Mouse (Mus musculus): ENCODE results near the gene Slc22a15. TPM values are rescaled to one million over a fixed set of nuclear protein-coding genes. Genes with fewer than 3 reads are reported as not detected.
A peak's percentile ranks its signal among the peaks of the same experiment; 100 is the strongest.

The Slc22a15 gene
- polyA plus RNA-seq, 1 experiment from 2014 or later, result 6.0 TPM

- H3K4me2 ChIP-seq (ENCODE audit: low read length), result no peak overlapping the region
- no peak overlapping the region for H3K27ac ChIP-seq (ENCODE audit: low read depth)
- ATAC-seq (replicated peaks; ENCODE audit: low FRiP score, low TSS enrichment, low read depth) (no peak), DNase-seq (ENCODE audit: low spot score) (no peak)
- 0 out of 2 replicates have a peak, but pooled peaks cover 10% of the 10 kb centered on the region for H3K4me1 ChIP-seq (replicated peaks; ENCODE audit: control insufficient read depth, insufficient read depth, low read length)
- H3K36me3 ChIP-seq (ENCODE audit: control insufficient read depth, insufficient read depth, low read length), result peaks cover 12% of the 10 kb centered on the region; the same call in 1 of the 2 replicates
- 51% methylated on average over 3 of the region's 3 CpGs for WGBS
- H3K9ac ChIP-seq (ENCODE audit: low read length), result no peak overlapping the region
- H3K27me3 ChIP-seq (replicated peaks; ENCODE audit: control insufficient read depth, insufficient read depth, low read length), result no peaks in the 10 kb centered on the region
- no peak overlapping the region for H3K4me3 ChIP-seq (ENCODE audit: low read depth, low read length)
- H3K9me3 ChIP-seq (ENCODE audit: control insufficient read depth, low read length), result no peaks in the 10 kb centered on the region
Measured at GRCm38 (mm10) chr3:101883902-101884301, 40.4 kb downstream of the Slc22a15 start.

GRCm38 (mm10) chr3:101881721-101882120 lies 42.5 kb downstream of the Slc22a15 start:
- H3K9me3 ChIP-seq (ENCODE audit: control insufficient read depth, low read length), result no peaks in the 10 kb centered on the region

GRCm38 (mm10) chr3:101880818-101881217 lies 43.4 kb downstream of the Slc22a15 start:
- 0 out of 2 replicates have a peak, but pooled peaks cover 10% of the 10 kb centered on the region for H3K4me1 ChIP-seq (replicated peaks; ENCODE audit: control insufficient read depth, insufficient read depth, low read length)
- peaks cover 12% of the 10 kb centered on the region; the same call in 1 of the 2 replicates for H3K36me3 ChIP-seq (ENCODE audit: control insufficient read depth, insufficient read depth, low read length)
- H3K4me3 ChIP-seq (ENCODE audit: low read depth, low read length), result no peak overlapping the region
- H3K4me2 ChIP-seq (ENCODE audit: low read length), result no peak overlapping the region
- H3K9me3 ChIP-seq (ENCODE audit: control insufficient read depth, low read length), result no peaks in the 10 kb centered on the region
- WGBS, result 72% methylated on average over 6 of the region's 6 CpGs
- H3K9ac ChIP-seq (ENCODE audit: low read length), result no peak overlapping the region
- ATAC-seq (replicated peaks; ENCODE audit: low FRiP score, low TSS enrichment, low read depth) (no peak), DNase-seq (ENCODE audit: low spot score) (no peak)
- H3K27me3 ChIP-seq (replicated peaks; ENCODE audit: control insufficient read depth, insufficient read depth, low read length), result no peaks in the 10 kb centered on the region
- no peak overlapping the region for H3K27ac ChIP-seq (ENCODE audit: low read depth)

More at GRCm38 (mm10) chr3:101881721-101882120, 42.5 kb downstream of the Slc22a15 start:
- Histone ChIP-seq H3K4me1 (replicated peaks; ENCODE audit: control insufficient read depth, insufficient read depth, low read length) (0 out of 2 replicates have a peak, but pooled peaks cover 10% of the 10 kb centered on the region), H3K4me3 (ENCODE audit: low read depth, low read length) (no peak overlapping the region), H3K27me3 (replicated peaks; ENCODE audit: control insufficient read depth, insufficient read depth, low read length) (no peaks in the 10 kb centered on the region), H3K27ac (ENCODE audit: low read depth) (no peak overlapping the region), H3K9ac (ENCODE audit: low read length) (no peak overlapping the region), H3K4me2 (ENCODE audit: low read length) (no peak overlapping the region), H3K36me3 (ENCODE audit: control insufficient read depth, insufficient read depth, low read length) (peaks cover 12% of the 10 kb centered on the region; the same call in 1 of the 2 replicates)
- DNase-seq (ENCODE audit: low spot score) (no peak), ATAC-seq (replicated peaks; ENCODE audit: low FRiP score, low TSS enrichment, low read depth) (no peak)
- WGBS, result 24% methylated on average over 9 of the region's 9 CpGs

GRCm38 (mm10) chr3:101878136-101878535 lies 46.1 kb downstream of the Slc22a15 start:
- ATAC-seq (replicated peaks; ENCODE audit: low FRiP score, low TSS enrichment, low read depth) (no peak), DNase-seq (ENCODE audit: low spot score) (no peak)
- peaks cover 6% of the 10 kb centered on the region; the same call in 1 of the 2 replicates for H3K4me1 ChIP-seq (replicated peaks; ENCODE audit: control insufficient read depth, insufficient read depth, low read length)
- H3K4me3 ChIP-seq (ENCODE audit: low read depth, low read length), result no peak overlapping the region
- H3K27me3 ChIP-seq (replicated peaks; ENCODE audit: control insufficient read depth, insufficient read depth, low read length), result no peaks in the 10 kb centered on the region
- WGBS, result 72% methylated on average over 5 of the region's 5 CpGs
- no peak overlapping the region for H3K9ac ChIP-seq (ENCODE audit: low read length)
- H3K9me3 ChIP-seq (ENCODE audit: control insufficient read depth, low read length), result no peaks in the 10 kb centered on the region
- no peak overlapping the region for H3K27ac ChIP-seq (ENCODE audit: low read depth)
- no peak overlapping the region for H3K4me2 ChIP-seq (ENCODE audit: low read length)
- peaks cover 17% of the 10 kb centered on the region for H3K36me3 ChIP-seq (ENCODE audit: control insufficient read depth, insufficient read depth, low read length)

GRCm38 (mm10) chr3:101876459-101877285 lies 47.6 kb downstream of the Slc22a15 start:
- WGBS, result 62% methylated on average over 7 of the region's 7 CpGs
- no peak overlapping the region for H3K4me2 ChIP-seq (ENCODE audit: low read length)
- ATAC-seq (replicated peaks; ENCODE audit: low FRiP score, low TSS enrichment, low read depth) (no peak), DNase-seq (ENCODE audit: low spot score) (peak; percentile 43)
- H3K9ac ChIP-seq (ENCODE audit: low read length), result no peak overlapping the region
- H3K4me1 ChIP-seq (replicated peaks; ENCODE audit: control insufficient read depth, insufficient read depth, low read length), result peaks cover 4% of the 10 kb centered on the region; the same call in 1 of the 2 replicates
- H3K36me3 ChIP-seq (ENCODE audit: control insufficient read depth, insufficient read depth, low read length), result peaks cover 17% of the 10 kb centered on the region
- H3K4me3 ChIP-seq (ENCODE audit: low read depth, low read length), result no peak overlapping the region
- no peaks in the 10 kb centered on the region for H3K27me3 ChIP-seq (replicated peaks; ENCODE audit: control insufficient read depth, insufficient read depth, low read length)
- H3K27ac ChIP-seq (ENCODE audit: low read depth), result no peak overlapping the region
- no peaks in the 10 kb centered on the region for H3K9me3 ChIP-seq (ENCODE audit: control insufficient read depth, low read length)

GRCm38 (mm10) chr3:101875258-101875920 lies 48.9 kb downstream of the Slc22a15 start:
- ATAC-seq (replicated peaks; ENCODE audit: low FRiP score, low TSS enrichment, low read depth) (no peak), DNase-seq (ENCODE audit: low spot score) (no peak)
- H3K4me3 ChIP-seq (ENCODE audit: low read depth, low read length), result no peak overlapping the region
- 72% methylated on average over 10 of the region's 10 CpGs for WGBS
- H3K36me3 ChIP-seq (ENCODE audit: control insufficient read depth, insufficient read depth, low read length), result peaks cover 17% of the 10 kb centered on the region
- H3K27ac ChIP-seq (ENCODE audit: low read depth), result no peak overlapping the region
- H3K4me2 ChIP-seq (ENCODE audit: low read length), result no peak overlapping the region
- H3K9ac ChIP-seq (ENCODE audit: low read length), result no peak overlapping the region
- H3K27me3 ChIP-seq (replicated peaks; ENCODE audit: control insufficient read depth, insufficient read depth, low read length), result no peaks in the 10 kb centered on the region
- H3K4me1 ChIP-seq (replicated peaks; ENCODE audit: control insufficient read depth, insufficient read depth, low read length), result peaks cover 4% of the 10 kb centered on the region; the same call in 1 of the 2 replicates
- no peaks in the 10 kb centered on the region for H3K9me3 ChIP-seq (ENCODE audit: control insufficient read depth, low read length)

GRCm38 (mm10) chr3:101873061-101873675 lies 51.1 kb downstream of the Slc22a15 start:
- no peak overlapping the region for H3K9ac ChIP-seq (ENCODE audit: low read length)
- no peaks in the 10 kb centered on the region for H3K27me3 ChIP-seq (replicated peaks; ENCODE audit: control insufficient read depth, insufficient read depth, low read length)
- H3K27ac ChIP-seq (ENCODE audit: low read depth), result no peak overlapping the region
- no peak overlapping the region for H3K4me2 ChIP-seq (ENCODE audit: low read length)
- peaks cover 4% of the 10 kb centered on the region; the same call in 1 of the 2 replicates for H3K4me1 ChIP-seq (replicated peaks; ENCODE audit: control insufficient read depth, insufficient read depth, low read length)
- ATAC-seq (replicated peaks; ENCODE audit: low FRiP score, low TSS enrichment, low read depth) (no peak), DNase-seq (ENCODE audit: low spot score) (no peak)
- H3K36me3 ChIP-seq (ENCODE audit: control insufficient read depth, insufficient read depth, low read length), result peaks cover 5% of the 10 kb centered on the region; the same call in 1 of the 2 replicates
- WGBS, result 71% methylated on average over 7 of the region's 7 CpGs
- no peaks in the 10 kb centered on the region for H3K9me3 ChIP-seq (ENCODE audit: control insufficient read depth, low read length)
- no peak overlapping the region for H3K4me3 ChIP-seq (ENCODE audit: low read depth, low read length)

GRCm38 (mm10) chr3:101871951-101872350 lies 52.3 kb downstream of the Slc22a15 start:
- Histone ChIP-seq H3K4me3 (ENCODE audit: low read depth, low read length) (no peak overlapping the region), H3K9ac (ENCODE audit: low read length) (no peak overlapping the region), H3K9me3 (ENCODE audit: control insufficient read depth, low read length) (no peaks in the 10 kb centered on the region), H3K36me3 (ENCODE audit: control insufficient read depth, insufficient read depth, low read length) (peaks cover 5% of the 10 kb centered on the region; the same call in 1 of the 2 replicates), H3K27me3 (replicated peaks; ENCODE audit: control insufficient read depth, insufficient read depth, low read length) (no peaks in the 10 kb centered on the region), H3K4me1 (replicated peaks; ENCODE audit: control insufficient read depth, insufficient read depth, low read length) (peaks cover 4% of the 10 kb centered on the region; the same call in 1 of the 2 replicates), H3K27ac (ENCODE audit: low read depth) (no peak overlapping the region), H3K4me2 (ENCODE audit: low read length) (no peak overlapping the region)
- ATAC-seq (replicated peaks; ENCODE audit: low FRiP score, low TSS enrichment, low read depth) (no peak), DNase-seq (ENCODE audit: low spot score) (no peak)
- WGBS, result 85% methylated on average over 9 of the region's 9 CpGs

Data from intestine, embryonic 14.5 days (tissue).